Mouse (Mus musculus) ovary, adult 18-20 months (tissue): ENCODE measurements around the gene Tas2r108.

Experiments
- DNase-seq: peaks from one replicate; pipeline ENCODE4 v3.0.0; 2022; ENCODE audit warnings: low spot score, mixed read lengths

Gene Tas2r108

GRCm38 (mm10) chr6:40493229-40493628 is at the start of gene Tas2r108:
TSS of gene Tas2r108 (plus strand) at chr6:40493529.
- DNase-seq: no peak

GRCm38 (mm10) chr6:40448626-40449025 is 44.7 kb upstream of the Tas2r108 start:
- no peak for DNase-seq

GRCm38 (mm10) chr6:40454436-40455041 is 38.8 kb upstream of the Tas2r108 start:
- DNase-seq: no peak

GRCm38 (mm10) chr6:40465710-40466109 is 27.6 kb upstream of the Tas2r108 start:
- no peak for DNase-seq

- DNase-seq: peak; percentile 88
These were observed 22.2 kb upstream of the Tas2r108 start, which contains the start of gene Ssbp1 for GRCm38 (mm10) chr6:40470916-40471719. TSS of gene Ssbp1 (plus strand) at chr6:40471352.

- DNase-seq: no peak
These were observed 21.7 kb upstream of the Tas2r108 start for GRCm38 (mm10) chr6:40471720-40472010.

GRCm38 (mm10) chr6:40476132-40476531 is 17.2 kb upstream of the Tas2r108 start:
- DNase-seq: no peak

- DNase-seq: no peak
These were observed 13.6 kb upstream of the Tas2r108 start for GRCm38 (mm10) chr6:40479705-40480104.

- no peak for DNase-seq
These were observed 11.0 kb upstream of the Tas2r108 start for GRCm38 (mm10) chr6:40482318-40482717.

GRCm38 (mm10) chr6:40490933-40491332 is 2.4 kb upstream of the Tas2r108 start, which contains the start of gene Tas2r137:
TSS of gene Tas2r137 (plus strand) at chr6:40491233.
- no peak for DNase-seq

GRCm38 (mm10) chr6:40519408-40519807 is 26.1 kb downstream of the Tas2r108 start, which contains the start of gene Prss37:
TSS of gene Prss37 (minus strand) at chr6:40519508.
- no peak for DNase-seq
